Mouse (Mus musculus) heart, adult 2 months (tissue): ENCODE data around the gene Ncor2.

Source experiments
- CTCF ChIP-seq: fragments of 200-600 bp; IDR thresholded peaks from 2 replicates; pipeline ENCODE4 v1.8.1; 2022; ENCODE audit warnings: antibody characterized with exemption, mild to moderate bottlenecking, moderate library complexity
- EP300 ChIP-seq: fragments of 200-500 bp; IDR thresholded peaks from 2 replicates; pipeline ENCODE4 v1.6.1; 2011; ENCODE audit warnings: low read depth, low read length, control low read depth; ENCODE audit not compliant: insufficient read depth
- POLR2A ChIP-seq: fragments of 200-500 bp; IDR thresholded peaks from 2 replicates; pipeline ENCODE4 v1.6.1; 2011; ENCODE audit warnings: mild to moderate bottlenecking, low read depth, low read length, control low read depth; ENCODE audit not compliant: insufficient read depth

GRCm38 (mm10) chr5:125155451-125155850 lies 23.6 kb downstream of the Ncor2 start:
- TF ChIP-seq CTCF: no peak
- no peak for TF ChIP-seq POLR2A
- TF ChIP-seq EP300: no peak
